Mouse (Mus musculus) MEL (cell line): ENCODE results near the gene Erf. TPM values are rescaled to one million over a fixed set of nuclear protein-coding genes. Genes with fewer than 3 reads are reported as not detected.

Experiments used
- DNase-seq: peaks from one replicate; pipeline ENCODE4 v3.0.0; 2011; ENCODE audit warnings: low read depth, low spot score
- H3K27ac ChIP-seq: 2 replicates; pipeline ENCODE4 v1.5.1; 2012; ENCODE audit warnings: low read depth, mild to moderate bottlenecking, control low read depth, low read length, moderate library complexity; ENCODE audit not compliant: control insufficient read depth
- H3K27me3 ChIP-seq, 2 experiments: fragments of 150-350 bp in 1 of 2; sonication (generic) in 1 of 2; 2 replicates each; pipeline ENCODE4 v1.6.1; 2012; ENCODE audit warnings: low read length in 2 of 2, mild to moderate bottlenecking in 2 of 2, improper control_type of control experiment in 1 of 2, moderate library complexity in 1 of 2; ENCODE audit not compliant: insufficient read depth in 2 of 2, control insufficient read depth in 1 of 2
- H3K36me3 ChIP-seq, 2 experiments: 2 replicates each; pipeline ENCODE4 v1.6.1; 2012 to 2014; ENCODE audit warnings: low read length in 2 of 2, improper control_type of control experiment in 1 of 2, inconsistent platforms in 1 of 2, mild to moderate bottlenecking in 1 of 2; ENCODE audit not compliant: insufficient read depth in 2 of 2, control insufficient read depth in 1 of 2
- H3K4me1 ChIP-seq, 2 experiments: fragments of 150-350 bp in 1 of 2; sonication (generic) in 1 of 2; 2 replicates each; pipeline ENCODE4 v1.6.1; 2012; ENCODE audit warnings: low read length in 2 of 2, improper control_type of control experiment in 1 of 2, mild to moderate bottlenecking in 1 of 2; ENCODE audit not compliant: insufficient read depth in 2 of 2, control insufficient read depth in 1 of 2
- H3K4me3 ChIP-seq, 2 experiments: fragments of 150-350 bp in 1 of 2; sonication (generic) in 1 of 2; 2 replicates each; pipeline ENCODE4 v1.5.1; 2012; ENCODE audit warnings: low read depth in 2 of 2, low read length in 2 of 2, mild to moderate bottlenecking in 2 of 2, moderate library complexity in 2 of 2, control low read depth in 1 of 2, improper control_type of control experiment in 1 of 2; ENCODE audit not compliant: control insufficient read depth in 1 of 2, insufficient read depth in 1 of 2
- H3K79me2 ChIP-seq: 2 replicates; pipeline ENCODE4 v1.6.1; 2012; ENCODE audit warnings: mild to moderate bottlenecking, low read length, moderate library complexity; ENCODE audit not compliant: control insufficient read depth, poor library complexity, insufficient read depth
- H3K9ac ChIP-seq: 2 replicates; pipeline ENCODE4 v1.6.1; 2012; ENCODE audit warnings: low read depth, mild to moderate bottlenecking, control low read depth, low read length, moderate library complexity; ENCODE audit not compliant: control insufficient read depth, poor library complexity, severe bottlenecking
- H3K9me3 ChIP-seq: fragments of 150-350 bp; sonication (generic); replicated peaks from 2 replicates; pipeline ENCODE4 v1.6.1; 2012; ENCODE audit warnings: mild to moderate bottlenecking, low read length, improper control_type of control experiment, moderate library complexity; ENCODE audit not compliant: insufficient read depth
- BHLHE40 ChIP-seq: IDR thresholded peaks from 2 replicates; pipeline ENCODE4 v1.6.1; 2012; ENCODE audit warnings: low read depth, mild to moderate bottlenecking, inconsistent platforms, low read length, improper control_type of control experiment, borderline replicate concordance
- ELF1 ChIP-seq: IDR thresholded peaks from 2 replicates; pipeline ENCODE4 v1.6.1; 2014; ENCODE audit warnings: low read depth, mild to moderate bottlenecking, inconsistent platforms, low read length, improper control_type of control experiment, moderate library complexity
- ETS1 ChIP-seq: IDR thresholded peaks from 2 replicates; pipeline ENCODE4 v1.6.1; 2012; ENCODE audit warnings: low read depth, mild to moderate bottlenecking, inconsistent platforms, low read length, improper control_type of control experiment, moderate library complexity
- GABPA ChIP-seq: IDR thresholded peaks from 2 replicates; pipeline ENCODE4 v1.6.1; 2012; ENCODE audit warnings: low read depth, mild to moderate bottlenecking, inconsistent platforms, low read length, improper control_type of control experiment, moderate library complexity
- HCFC1 ChIP-seq: IDR thresholded peaks from 2 replicates; pipeline ENCODE4 v1.6.1; 2012; ENCODE audit warnings: low read depth, mild to moderate bottlenecking, inconsistent platforms, low read length, improper control_type of control experiment, moderate library complexity
- JUND ChIP-seq: IDR thresholded peaks from 2 replicates; pipeline ENCODE4 v1.6.1; 2011; ENCODE audit warnings: low read depth, mild to moderate bottlenecking, improper control_type of control experiment, low read length
- KAT2A ChIP-seq: conservative IDR thresholded peaks from 2 replicates; pipeline ENCODE4 v1.6.1; 2012; ENCODE audit warnings: low read depth, low read length, improper control_type of control experiment, inconsistent platforms
- MAX ChIP-seq: IDR thresholded peaks from 2 replicates; pipeline ENCODE4 v1.6.1; 2011; ENCODE audit warnings: low read length, improper control_type of control experiment
- MEF2A ChIP-seq: IDR thresholded peaks from 2 replicates; pipeline ENCODE4 v1.6.1; 2014; ENCODE audit warnings: low read depth, mild to moderate bottlenecking, inconsistent platforms, low read length, improper control_type of control experiment; ENCODE audit not compliant: poor library complexity, insufficient replicate concordance, severe bottlenecking; ENCODE audit errors: extremely low read depth
- MYC ChIP-seq: IDR thresholded peaks from 2 replicates; pipeline ENCODE4 v1.6.1; 2011; ENCODE audit warnings: low read depth, mild to moderate bottlenecking, low read length, improper control_type of control experiment, moderate library complexity
- NELFE ChIP-seq: IDR thresholded peaks from 2 replicates; pipeline ENCODE4 v1.6.1; 2011; ENCODE audit warnings: low read depth, low read length, improper control_type of control experiment
- NRF1 ChIP-seq: IDR thresholded peaks from 2 replicates; pipeline ENCODE4 v1.6.1; 2014; ENCODE audit warnings: low read depth, mild to moderate bottlenecking, inconsistent platforms, low read length, improper control_type of control experiment, moderate library complexity; ENCODE audit not compliant: poor library complexity, insufficient read depth, severe bottlenecking
- POLR2A ChIP-seq, 2 experiments: IDR thresholded peaks; 2 replicates each; pipeline ENCODE4 v1.6.1; 2011 to 2012; ENCODE audit warnings: low read length in 2 of 2, mild to moderate bottlenecking in 2 of 2, control low read depth in 1 of 2, improper control_type of control experiment in 1 of 2, low read depth in 1 of 2, moderate library complexity in 1 of 2; ENCODE audit not compliant: control insufficient read depth in 1 of 2, insufficient read depth in 1 of 2, poor library complexity in 1 of 2
- RAD21 ChIP-seq: IDR thresholded peaks from 2 replicates; pipeline ENCODE4 v1.6.1; 2011; ENCODE audit warnings: mild to moderate bottlenecking, low read depth, low read length, improper control_type of control experiment
- RCOR1 ChIP-seq: IDR thresholded peaks from 2 replicates; pipeline ENCODE4 v1.6.1; 2012; ENCODE audit warnings: low read depth, mild to moderate bottlenecking, inconsistent platforms, low read length, improper control_type of control experiment
- SMC3 ChIP-seq: IDR thresholded peaks from 2 replicates; pipeline ENCODE4 v1.6.1; 2011; ENCODE audit warnings: low read depth, low read length, improper control_type of control experiment
- TAL1 ChIP-seq: IDR thresholded peaks from 2 replicates; pipeline ENCODE4 v1.6.1; 2012; ENCODE audit warnings: mild to moderate bottlenecking, inconsistent platforms, low read length, moderate library complexity, mixed read lengths
- TCF12 ChIP-seq: IDR thresholded peaks from 2 replicates; pipeline ENCODE4 v1.6.1; 2014; ENCODE audit warnings: low read depth, mild to moderate bottlenecking, inconsistent platforms, low read length, improper control_type of control experiment, moderate library complexity
- UBTF ChIP-seq: IDR thresholded peaks from 2 replicates; pipeline ENCODE4 v1.6.1; 2012; ENCODE audit warnings: low read depth, mild to moderate bottlenecking, inconsistent platforms, low read length, improper control_type of control experiment, moderate library complexity, borderline replicate concordance; ENCODE audit not compliant: insufficient read depth
- USF2 ChIP-seq, 2 experiments: IDR thresholded peaks; 2 replicates each; pipeline ENCODE4 v1.6.1; 2011 to 2012; ENCODE audit warnings: improper control_type of control experiment in 2 of 2, low read length in 2 of 2, borderline replicate concordance in 1 of 2, inconsistent platforms in 1 of 2, low read depth in 1 of 2, mild to moderate bottlenecking in 1 of 2; ENCODE audit not compliant: insufficient read depth in 1 of 2
- ZC3H11A ChIP-seq: IDR thresholded peaks from 2 replicates; pipeline ENCODE4 v1.6.1; 2012; ENCODE audit warnings: low read depth, mild to moderate bottlenecking, inconsistent platforms, low read length, improper control_type of control experiment
- ZKSCAN1 ChIP-seq: IDR thresholded peaks from 2 replicates; pipeline ENCODE4 v1.6.1; 2012; ENCODE audit warnings: low read depth, mild to moderate bottlenecking, inconsistent platforms, low read length, improper control_type of control experiment, moderate library complexity
- ZMIZ1 ChIP-seq: IDR thresholded peaks from 2 replicates; pipeline ENCODE4 v1.6.1; 2012; ENCODE audit warnings: low read depth, mild to moderate bottlenecking, inconsistent platforms, low read length, improper control_type of control experiment, moderate library complexity
- ZNF384 ChIP-seq: IDR thresholded peaks from 2 replicates; pipeline ENCODE4 v1.6.1; 2012; ENCODE audit warnings: low read depth, mild to moderate bottlenecking, inconsistent platforms, low read length, improper control_type of control experiment
- polyA plus RNA-seq, 2 experiments: library from polyadenylated mRNA; stranded (reverse) in 1 of 2; unstranded in 1 of 2; fragments of >175 nt in 1 of 2; fragments of >200 nt in 1 of 2; gene quantifications; 2 replicates each; pipeline versions ENCODE4 v1.2.1 to v1.2.4; 2012; ENCODE audit warnings: low replicate concordance in 2 of 2, low read depth in 1 of 2; ENCODE audit not compliant: insufficient read length in 2 of 2, insufficient read depth in 1 of 2, missing spikeins in 1 of 2
- total RNA-seq: library from RNA; depleted of rRNA; stranded (reverse); fragments of 300-350 nt; gene quantifications from 2 replicates; pipeline ENCODE4 v1.2.3, GENCODE M21; 2012

The Erf gene
- total and polyA plus RNA-seq, 3 experiments: 24.6 to 33.2 TPM; not detected in 1

- H3K9ac ChIP-seq: no peak overlapping the region
- peaks cover 17 to 34% of the 10 kb centered on the region in 2 experiments for H3K36me3 ChIP-seq
- no peak overlapping the region for H3K4me3 ChIP-seq
- H3K27ac ChIP-seq: no peak overlapping the region
- no peak for DNase-seq
- no peaks in the 10 kb centered on the region for H3K27me3 ChIP-seq
- H3K4me1 ChIP-seq: peaks cover 2 to 19% of the 10 kb centered on the region in 2 experiments; a peak in 3 of 4 replicates
- TF ChIP-seq JUND (no peak), ZNF384 (no peak), ZKSCAN1 (no peak), MYC (no peak), TCF12 (no peak), GABPA (no peak), ELF1 (no peak), MEF2A (no peak), ZMIZ1 (no peak), USF2 (IDR thresholded peaks at IDR 0.05; ENCODE audit: borderline replicate concordance in 1 of 2, insufficient read depth in 1 of 2, low read depth in 1 of 2, low read length in 2 of 2) (no peak)
- H3K9me3 ChIP-seq: no peaks in the 10 kb centered on the region
- H3K79me2 ChIP-seq: peaks cover 20% of the 10 kb centered on the region
Observed at GRCm38 (mm10) chr7:25288721-25289120, 38.2 kb upstream of the Erf start.

GRCm38 (mm10) chr7:25288011-25288410 is 37.5 kb upstream of the Erf start:
- peaks cover 2 to 19% of the 10 kb centered on the region in 2 experiments; a peak in 3 of 4 replicates for H3K4me1 ChIP-seq
- H3K9ac ChIP-seq: no peak overlapping the region
- no peak for TF ChIP-seq ELF1
- TF ChIP-seq ZC3H11A: no peak
- no peak for TF ChIP-seq SMC3
- no peak for TF ChIP-seq KAT2A
- no peak for TF ChIP-seq UBTF
- no peak for TF ChIP-seq RAD21
- TF ChIP-seq JUND: no peak
- no peak for TF ChIP-seq POLR2A (IDR thresholded peaks at IDR 0.05; ENCODE audit: control insufficient read depth in 1 of 2, insufficient read depth in 1 of 2, low read depth in 1 of 2, low read length in 2 of 2, poor library complexity in 1 of 2)
- TF ChIP-seq BHLHE40: no peak
- TF ChIP-seq RCOR1: no peak
- TF ChIP-seq NELFE: no peak
- no peak for TF ChIP-seq ETS1
- no peak for TF ChIP-seq NRF1
- TF ChIP-seq HCFC1: no peak
- TF ChIP-seq ZKSCAN1: no peak
- TF ChIP-seq TAL1: no peak
- TF ChIP-seq USF2 (IDR thresholded peaks at IDR 0.05; ENCODE audit: borderline replicate concordance in 1 of 2, insufficient read depth in 1 of 2, low read depth in 1 of 2, low read length in 2 of 2): no peak
- no peak for TF ChIP-seq MAX
- TF ChIP-seq TCF12: no peak
- TF ChIP-seq MEF2A: no peak

More at GRCm38 (mm10) chr7:25288011-25288410, 37.5 kb upstream of the Erf start:
- Histone ChIP-seq H3K27ac (no peak overlapping the region), H3K27me3 (no peaks in the 10 kb centered on the region), H3K4me3 (no peak overlapping the region), H3K9me3 (no peaks in the 10 kb centered on the region), H3K36me3 (peaks cover 17 to 34% of the 10 kb centered on the region in 2 experiments), H3K79me2 (peaks cover 25% of the 10 kb centered on the region)
- DNase-seq: no peak
